Mouse (Mus musculus) testis, adult 2 months (tissue): Measurements from ENCODE around the gene 1700020L24Rik. TPM values are rescaled to one million over a fixed set of nuclear protein-coding genes. Genes with fewer than 3 reads are reported as not detected.

Experiments used
- H3K27ac ChIP-seq: fragments of 200-500 bp; 2 replicates; pipeline ENCODE4 v1.5.1; 2012; ENCODE audit warnings: low read depth, low read length; ENCODE audit not compliant: control insufficient read depth, insufficient read depth
- H3K27me3 ChIP-seq: fragments of 200-500 bp; 2 replicates; pipeline ENCODE4 v1.6.1; 2012; ENCODE audit warnings: mild to moderate bottlenecking, low read length, moderate library complexity; ENCODE audit not compliant: control insufficient read depth, insufficient read depth
- H3K36me3 ChIP-seq: fragments of 200-500 bp; 2 replicates; pipeline ENCODE4 v1.6.1; 2012; ENCODE audit warnings: mild to moderate bottlenecking, low read length; ENCODE audit not compliant: control insufficient read depth, insufficient read depth
- H3K4me1 ChIP-seq: fragments of 200-500 bp; 2 replicates; pipeline ENCODE4 v1.6.1; 2012; ENCODE audit warnings: low read length; ENCODE audit not compliant: control insufficient read depth, insufficient read depth
- H3K4me3 ChIP-seq: fragments of 200-500 bp; 2 replicates; pipeline ENCODE4 v1.5.1; 2012; ENCODE audit warnings: low read depth, mild to moderate bottlenecking, low read length, moderate library complexity, mixed read lengths; ENCODE audit not compliant: control insufficient read depth
- CTCF ChIP-seq: fragments of 200-500 bp; IDR thresholded peaks from 2 replicates; pipeline ENCODE4 v1.5.1; 2012; ENCODE audit warnings: low read depth, mild to moderate bottlenecking, inconsistent platforms, low read length, moderate library complexity; ENCODE audit not compliant: control insufficient read depth, insufficient read depth, insufficient replicate concordance
- POLR2A ChIP-seq: fragments of 200-500 bp; IDR thresholded peaks from 2 replicates; pipeline ENCODE4 v1.6.1; 2012; ENCODE audit warnings: low read depth, mild to moderate bottlenecking, inconsistent platforms, low read length, moderate library complexity; ENCODE audit not compliant: control insufficient read depth
- polyA plus RNA-seq: library from polyadenylated mRNA; depleted of rRNA; stranded (reverse); fragments of >200 nt; gene quantifications from 2 replicates; pipeline ENCODE4 v1.2.3, GENCODE M21; 2012

1700020L24Rik gene
- polyA plus RNA-seq, 1 experiment: 256 TPM

DNA sequence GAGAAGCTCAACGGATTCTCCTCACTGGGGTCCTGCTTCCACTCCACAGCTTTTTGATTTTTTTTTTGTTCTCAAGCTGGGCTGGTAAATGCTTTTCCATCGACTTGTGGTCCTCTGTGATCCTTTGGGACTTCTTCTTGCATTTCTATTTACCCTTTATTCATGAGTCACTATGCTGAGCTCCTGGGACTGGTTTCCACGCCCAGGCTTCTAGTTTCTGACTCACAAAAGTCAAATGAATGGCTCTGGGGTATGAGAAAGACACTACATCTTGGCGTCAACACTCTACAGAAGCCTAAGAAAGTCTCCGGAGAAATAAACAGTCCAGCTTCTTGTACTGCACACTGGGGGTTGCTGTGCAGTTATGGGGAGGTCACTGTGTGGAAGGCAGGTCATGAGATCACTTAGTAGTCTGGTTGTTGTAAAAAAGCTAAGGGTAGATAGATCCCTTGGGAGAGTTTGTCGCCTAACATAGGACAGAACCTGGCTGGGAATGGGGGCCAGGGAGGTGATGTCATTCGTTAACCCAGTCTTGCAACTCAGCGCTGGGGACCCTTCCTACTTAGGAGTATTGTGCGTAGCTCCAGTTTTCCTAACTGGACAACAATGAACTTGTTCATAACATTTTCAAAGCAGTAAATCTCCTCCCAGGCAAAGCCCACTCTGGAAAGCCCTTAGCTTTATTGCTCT is 20.6 kb downstream of the 1700020L24Rik start:
- Histone ChIP-seq H3K4me3 (no peak overlapping the region), H3K4me1 (peaks cover 12% of the 10 kb centered on the region), H3K36me3 (no peaks in the 10 kb centered on the region), H3K27me3 (no peaks in the 10 kb centered on the region), H3K27ac (no peak overlapping the region)
- TF ChIP-seq POLR2A (no peak), CTCF (no peak)

GRCm38 (mm10) chr11:83461462-83462027 is 24.1 kb downstream of the 1700020L24Rik start:
- Histone ChIP-seq H3K27ac (no peak overlapping the region), H3K4me1 (peaks cover 13% of the 10 kb centered on the region), H3K36me3 (no peaks in the 10 kb centered on the region), H3K4me3 (no peak overlapping the region), H3K27me3 (no peaks in the 10 kb centered on the region)
- TF ChIP-seq POLR2A: no peak
- TF ChIP-seq CTCF: no peak

- Histone ChIP-seq H3K27ac (no peak within 1 kb of the TSS), H3K4me1 (peaks cover 13% of the 10 kb centered on the region), H3K27me3 (no peaks in the 10 kb centered on the region), H3K36me3 (no peaks in the 10 kb centered on the region), H3K4me3 (peak within 1 kb of the TSS; percentile 79)
- TF ChIP-seq POLR2A: no peak
- no peak for TF ChIP-seq CTCF
These were observed 25.3 kb downstream of the 1700020L24Rik start, which contains the start of gene Mmp28 for GRCm38 (mm10) chr11:83462711-83463244. TSS of gene Mmp28 (minus strand) at chr11:83463071.

DNA sequence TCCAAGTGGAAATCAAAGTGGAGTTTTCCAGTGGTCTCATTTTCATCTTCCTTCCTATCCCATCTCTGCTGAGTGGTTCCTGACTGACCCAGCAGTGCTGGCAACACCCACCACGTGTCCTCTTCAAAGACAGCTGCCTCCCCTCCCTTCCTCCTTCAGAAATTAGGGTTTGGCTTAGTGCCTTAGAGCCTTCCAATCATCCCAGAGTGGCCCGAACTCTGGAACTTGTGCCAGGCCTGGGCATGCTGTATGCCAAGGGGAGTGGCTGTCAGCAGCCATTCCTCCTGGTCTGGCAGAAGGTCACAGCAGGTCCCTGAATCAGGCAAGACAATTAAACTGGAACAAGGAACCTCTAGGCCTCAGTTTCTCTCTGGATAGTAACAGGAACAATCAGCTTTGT is 28.5 kb downstream of the 1700020L24Rik start:
- TF ChIP-seq POLR2A: no peak
- no peak for TF ChIP-seq CTCF

DNA sequence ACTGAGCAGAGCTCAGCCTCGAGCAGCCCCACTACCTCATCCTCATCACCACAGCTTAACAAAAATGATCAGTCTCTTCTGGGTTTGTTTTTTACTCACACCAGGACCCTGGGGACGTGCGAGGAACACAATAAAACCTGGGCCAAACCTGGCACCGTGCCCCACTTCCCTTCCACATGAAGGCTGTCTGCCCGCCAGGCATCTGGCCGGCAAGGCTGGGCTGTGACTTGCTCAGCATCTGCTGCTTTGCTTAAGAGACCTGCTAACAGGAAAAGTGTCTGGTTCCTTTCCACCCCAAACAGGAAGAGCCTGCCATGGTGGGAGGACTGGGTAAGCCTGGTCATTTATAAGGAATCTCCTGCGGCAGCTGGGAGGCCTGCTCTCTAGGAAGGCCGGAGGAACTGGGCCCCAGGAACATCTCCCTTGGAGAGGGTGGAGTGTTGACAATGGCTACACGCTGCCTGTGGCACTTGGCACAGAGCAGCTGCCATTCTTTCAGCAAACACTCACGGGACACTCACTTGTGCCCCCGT is 29.7 kb downstream of the 1700020L24Rik start:
- Histone ChIP-seq H3K27me3 (no peaks in the 10 kb centered on the region), H3K4me3 (no peak overlapping the region), H3K4me1 (peaks cover 12% of the 10 kb centered on the region), H3K27ac (no peak overlapping the region; the same call in 1 of the 2 replicates), H3K36me3 (no peaks in the 10 kb centered on the region)
- no peak for TF ChIP-seq CTCF

More for the DNA sequence above, 28.5 kb downstream of the 1700020L24Rik start:
- no peaks in the 10 kb centered on the region for H3K36me3 ChIP-seq
- peaks cover 13% of the 10 kb centered on the region for H3K4me1 ChIP-seq
- no peak overlapping the region for H3K27ac ChIP-seq
- no peaks in the 10 kb centered on the region for H3K27me3 ChIP-seq
- H3K4me3 ChIP-seq: no peak overlapping the region

- no peaks in the 10 kb centered on the region for H3K27me3 ChIP-seq
- TF ChIP-seq POLR2A (no peak), CTCF (no peak)
- H3K27ac ChIP-seq: no peak overlapping the region
- H3K4me1 ChIP-seq: peaks cover 2% of the 10 kb centered on the region; the same call in 1 of the 2 replicates
- no peak overlapping the region for H3K4me3 ChIP-seq
- no peaks in the 10 kb centered on the region for H3K36me3 ChIP-seq
These were observed 31.3 kb downstream of the 1700020L24Rik start for GRCm38 (mm10) chr11:83468765-83469164.

GRCm38 (mm10) chr11:83471766-83472165 is 34.3 kb downstream of the 1700020L24Rik start:
- no peak for TF ChIP-seq POLR2A
- TF ChIP-seq CTCF: no peak
- peaks cover 2% of the 10 kb centered on the region; the same call in 1 of the 2 replicates for H3K4me1 ChIP-seq
- no peaks in the 10 kb centered on the region for H3K27me3 ChIP-seq
- no peaks in the 10 kb centered on the region for H3K36me3 ChIP-seq
- peak overlapping the region; percentile 99 for H3K4me3 ChIP-seq
- H3K27ac ChIP-seq: peak overlapping the region; percentile 96
